Mouse (Mus musculus): Measurements from ENCODE around the gene Tubb2b.

Tubb2b gene

DNA sequence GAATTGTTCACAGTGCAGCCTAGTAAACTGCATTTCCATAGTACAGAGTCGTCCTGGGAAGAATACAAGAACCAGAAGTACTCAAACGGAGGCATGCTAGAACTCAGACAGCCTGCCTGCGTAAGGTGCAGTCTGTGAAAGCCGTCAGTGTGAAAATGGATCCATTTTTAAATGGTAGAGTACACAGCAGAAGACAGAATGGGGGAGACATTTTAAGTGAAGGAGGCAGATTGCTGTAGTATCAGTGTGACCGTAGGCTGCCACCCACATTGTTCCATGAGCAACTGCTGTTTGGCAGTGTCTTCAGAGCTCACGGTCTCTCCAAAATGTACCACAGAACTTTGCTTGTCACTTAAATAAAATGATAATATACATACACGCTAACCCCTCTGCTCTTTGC lies 4.0 kb upstream of the Tubb2b start:
- no peak for DNase-seq

DNA sequence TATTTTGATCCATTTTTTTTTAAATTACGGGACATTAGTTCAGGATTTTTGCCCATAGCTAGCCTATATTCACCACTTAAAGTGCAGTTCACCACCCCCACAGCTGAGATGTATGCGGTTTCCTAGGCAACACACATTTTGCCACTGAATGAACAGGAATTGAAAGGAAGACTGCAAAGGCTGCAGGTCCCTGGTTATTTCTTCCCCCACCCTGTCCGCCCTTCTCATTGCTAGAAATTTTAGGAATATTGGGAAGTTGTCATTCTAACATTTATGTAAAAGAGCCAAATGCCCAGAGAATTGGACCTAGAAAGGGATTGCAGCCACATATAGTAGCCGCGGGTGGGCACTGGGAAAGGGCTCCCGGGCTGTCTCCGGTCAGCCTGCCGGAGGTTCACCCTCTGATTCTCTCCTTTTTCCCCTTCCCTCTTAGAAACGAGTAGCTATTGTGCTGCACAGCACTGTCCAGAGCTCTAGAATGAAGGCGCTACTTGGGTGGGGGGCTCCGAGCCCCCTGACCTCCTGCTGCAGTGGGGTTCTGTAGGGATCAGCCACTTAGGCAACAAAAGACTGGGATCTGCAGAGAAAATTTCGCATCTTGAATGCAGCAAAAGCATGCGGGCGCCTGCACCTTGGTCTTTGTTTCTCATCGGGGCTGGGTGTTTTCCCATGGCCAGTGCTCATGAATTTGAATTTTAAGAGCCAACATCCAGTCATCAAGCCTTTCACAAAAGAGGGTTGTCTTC lies 3.2 kb upstream of the Tubb2b start:
- DNase-seq, result peak; percentile 40

DNA sequence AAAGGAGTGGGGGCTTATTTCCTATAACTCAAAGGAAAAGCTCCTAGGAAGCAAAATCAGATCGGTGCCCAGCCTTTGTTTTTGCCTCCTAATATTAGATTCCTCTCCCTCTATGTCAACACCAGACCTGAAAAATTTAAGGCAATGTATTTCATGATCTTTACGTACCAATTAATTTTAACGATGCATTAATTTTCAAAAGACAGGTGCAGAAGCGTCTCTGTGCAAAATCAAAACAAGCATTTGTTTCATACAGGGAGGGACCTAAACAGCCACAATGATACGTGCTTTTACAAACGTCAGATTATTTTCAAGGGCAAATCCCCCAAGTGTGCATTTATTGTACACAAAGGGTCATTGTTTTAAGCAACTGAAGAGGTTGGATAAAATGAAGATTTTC lies 2.6 kb upstream of the Tubb2b start:
- no peak for DNase-seq

DNA sequence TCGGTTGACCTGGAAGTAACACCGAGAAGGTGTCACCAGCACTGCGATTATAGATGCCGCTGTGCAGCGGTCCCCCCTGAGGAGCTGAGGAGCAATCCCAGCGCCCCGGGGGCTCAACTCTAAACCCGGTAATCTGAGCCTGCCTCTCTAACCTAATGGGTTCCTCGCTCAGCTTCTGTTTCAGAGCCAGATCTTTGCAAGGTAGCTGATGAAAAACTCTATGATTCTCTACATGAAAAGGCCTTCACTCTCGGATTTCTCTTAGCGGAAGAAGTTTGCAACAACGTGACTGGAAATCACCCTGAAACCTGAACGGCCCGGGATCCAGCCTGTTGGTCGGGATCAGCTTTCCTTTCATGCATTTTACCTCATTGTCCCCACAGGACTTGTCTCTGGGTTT lies 2.0 kb upstream of the Tubb2b start:
- DNase-seq, result no peak

DNA sequence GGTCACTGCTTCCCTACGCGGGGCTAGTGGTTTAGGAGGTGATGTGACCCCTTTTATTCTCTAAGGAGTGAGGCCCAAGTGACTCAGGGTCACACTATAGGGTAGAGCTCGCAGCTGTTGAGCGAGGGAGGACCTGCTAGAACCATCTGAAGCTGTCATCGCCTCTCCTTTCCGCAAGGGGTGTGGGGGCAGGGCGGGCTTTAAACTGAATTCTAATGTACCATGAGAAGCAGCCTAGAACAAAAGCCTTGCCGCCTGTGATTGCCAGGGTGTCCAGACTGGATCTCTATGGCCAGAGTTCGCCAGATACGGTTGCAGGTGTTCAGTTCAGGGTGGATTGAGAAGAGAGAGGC lies 1.4 kb upstream of the Tubb2b start:
- peak; percentile 85 for DNase-seq

DNA sequence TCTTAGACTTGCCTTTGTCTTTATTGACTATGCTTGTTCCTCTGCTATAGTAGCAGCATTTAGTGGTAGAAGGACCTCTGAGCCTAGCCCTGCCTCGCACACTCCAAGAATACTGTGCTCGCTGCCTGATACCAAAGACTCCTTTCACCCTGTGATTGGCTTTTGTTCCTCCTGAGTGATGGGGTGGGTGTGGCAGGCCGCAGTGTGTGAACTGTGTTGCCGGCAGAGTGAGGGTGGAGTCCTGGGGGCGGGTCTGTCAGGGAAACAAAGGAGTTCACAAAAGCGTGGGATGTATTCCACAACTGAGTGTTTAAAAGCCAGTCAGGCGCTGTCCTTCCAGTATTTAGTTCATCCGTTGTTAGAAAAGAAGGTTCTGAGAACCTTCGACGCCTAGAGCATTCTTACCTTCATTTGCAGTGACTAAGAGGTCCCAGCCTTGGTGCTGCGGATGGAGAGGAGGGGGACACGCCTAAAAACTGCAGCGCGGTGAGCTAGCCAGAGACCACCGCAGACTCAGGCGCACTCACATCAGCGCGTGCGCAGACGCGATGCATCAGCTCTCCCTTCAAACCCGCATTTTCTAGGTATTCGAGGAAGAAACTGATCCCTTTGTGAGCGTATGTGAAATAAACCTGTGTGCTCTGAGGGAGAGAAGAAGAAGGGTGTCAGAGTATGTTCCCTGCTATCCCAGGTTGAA lies 893 bp upstream of the Tubb2b start:
- DNase-seq, result peak; percentile 72

DNA sequence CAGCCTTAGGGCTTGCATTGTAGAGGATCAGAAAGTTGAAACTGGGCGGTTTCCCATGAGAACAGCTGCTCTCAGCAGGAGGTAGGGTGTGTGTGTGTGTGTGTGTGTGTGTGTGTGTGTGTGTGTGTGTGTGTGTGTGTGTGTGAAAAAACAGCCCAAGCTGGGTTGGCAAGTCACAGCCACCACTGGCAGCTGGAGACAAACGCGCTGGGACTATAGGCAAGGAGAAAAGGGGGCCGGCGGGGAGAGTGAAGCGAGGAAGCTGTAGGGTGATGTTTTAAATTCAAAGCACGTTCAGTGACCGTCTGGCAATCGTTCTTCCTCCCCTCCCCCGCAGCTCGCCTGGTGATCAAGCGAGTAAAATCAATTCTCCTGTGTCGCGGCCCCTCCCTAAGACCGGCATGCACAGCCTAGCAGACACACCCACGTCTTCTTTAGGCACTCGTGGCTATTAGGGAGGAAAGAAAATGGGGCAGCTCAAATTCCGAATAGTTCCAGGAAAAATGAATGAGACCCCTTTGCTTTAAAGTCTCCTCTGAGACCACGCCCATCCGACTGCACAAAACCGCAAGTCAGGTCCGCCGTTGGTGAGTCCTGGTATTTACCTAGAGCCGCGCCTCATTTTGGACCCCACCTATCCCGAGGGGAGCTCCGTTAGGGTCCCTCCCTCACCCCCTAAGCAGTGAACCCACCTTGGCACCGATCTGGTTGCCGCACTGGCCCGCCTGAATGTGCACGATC lies 611 bp downstream of the Tubb2b start:
- DNase-seq, result peak; percentile 74

DNA sequence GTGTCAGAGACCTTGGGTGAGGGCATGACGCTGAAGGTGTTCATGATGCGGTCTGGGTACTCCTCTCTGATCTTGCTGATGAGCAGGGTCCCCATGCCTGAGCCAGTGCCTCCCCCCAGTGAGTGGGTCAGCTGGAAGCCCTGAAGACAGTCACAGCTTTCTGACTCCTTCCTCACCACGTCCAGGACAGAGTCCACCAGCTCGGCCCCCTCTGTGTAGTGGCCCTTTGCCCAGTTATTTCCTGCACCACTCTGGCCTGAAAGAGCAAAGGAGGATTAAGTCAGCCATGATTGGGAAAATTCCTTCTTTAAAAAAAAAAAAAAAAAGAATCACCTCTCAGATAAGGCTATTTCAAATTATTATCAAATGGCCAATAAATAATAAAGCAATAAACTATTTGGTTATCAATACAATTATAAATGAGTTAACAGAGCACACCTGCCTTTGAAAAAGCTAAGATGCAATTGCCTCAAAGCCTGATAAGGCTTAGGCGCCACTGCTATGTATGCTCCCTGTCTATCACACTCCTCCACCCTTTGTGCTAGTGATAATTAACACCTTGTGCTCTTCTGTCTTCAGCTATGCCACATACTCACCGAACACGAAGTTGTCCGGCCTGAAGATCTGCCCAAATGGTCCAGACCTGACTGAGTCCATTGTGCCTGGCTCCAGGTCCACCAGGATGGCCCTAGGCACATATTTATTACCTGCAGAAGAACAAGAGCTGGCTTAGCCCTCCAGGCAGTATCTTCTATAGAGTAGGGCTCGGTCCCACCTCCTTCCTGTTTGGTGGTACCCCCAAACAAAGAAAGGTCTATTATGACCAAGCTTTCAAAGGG lies 1.8 kb downstream of the Tubb2b start:
- DNase-seq, result no peak

DNA sequence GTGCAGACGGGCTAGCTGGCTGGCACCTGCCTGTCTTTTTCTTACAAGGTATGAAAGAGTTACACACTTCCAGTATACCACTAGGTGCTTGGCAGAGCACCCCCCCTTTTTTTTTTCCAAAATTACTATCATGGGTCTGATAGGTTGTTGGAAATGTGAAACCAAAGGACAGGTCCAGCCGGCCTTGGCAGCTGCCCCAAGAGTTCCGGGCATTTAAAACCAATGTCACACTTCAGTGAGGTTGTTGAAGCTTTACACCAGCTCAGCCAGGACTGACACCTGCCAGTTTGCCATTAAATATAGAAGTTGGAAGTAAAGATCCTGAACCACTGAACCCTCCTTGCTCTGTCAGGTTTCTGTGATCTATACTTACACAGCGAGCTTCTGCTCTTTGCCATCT lies 4.6 kb downstream of the Tubb2b start:
- no peak for DNase-seq

DNA sequence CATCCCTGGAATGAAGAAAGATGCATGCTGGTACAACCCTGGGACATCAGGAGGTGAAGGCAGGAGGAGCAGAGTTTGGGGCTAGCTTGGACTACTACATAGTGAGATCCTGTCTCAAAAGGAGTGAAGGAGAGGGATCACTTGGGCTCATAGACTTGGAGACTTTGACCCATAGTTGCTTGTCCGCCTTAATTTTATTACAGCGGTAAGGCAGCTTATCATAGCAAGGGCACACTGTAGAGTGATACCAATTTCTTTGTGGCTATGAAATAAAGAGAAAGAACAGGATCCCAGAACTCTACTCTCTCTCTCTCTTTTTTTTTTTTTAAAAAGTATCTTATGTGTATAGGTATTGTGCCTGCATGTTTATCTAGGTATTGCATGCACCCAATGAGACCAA lies 9.7 kb downstream of the Tubb2b start:
- DNase-seq, result no peak

DNA sequence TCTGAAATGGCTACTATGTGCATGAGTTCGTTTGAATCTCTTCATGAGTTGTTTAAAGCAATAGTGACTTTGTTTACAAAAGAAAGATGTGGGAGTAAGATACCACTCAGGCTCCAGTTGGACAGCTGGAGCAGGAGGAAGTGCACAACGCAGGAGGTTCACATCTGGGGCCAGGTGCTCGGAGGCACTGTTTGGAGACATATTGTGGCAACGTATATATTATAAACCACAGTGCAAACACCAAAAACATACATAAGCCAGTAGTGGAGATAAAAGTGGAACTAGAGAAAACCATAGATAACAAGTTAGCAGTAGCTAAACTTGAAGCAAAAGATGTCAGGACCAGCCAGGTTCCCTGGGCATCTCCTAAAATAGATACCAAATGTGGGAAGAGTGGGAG lies 10.9 kb downstream of the Tubb2b start:
- no peak for DNase-seq

DNA sequence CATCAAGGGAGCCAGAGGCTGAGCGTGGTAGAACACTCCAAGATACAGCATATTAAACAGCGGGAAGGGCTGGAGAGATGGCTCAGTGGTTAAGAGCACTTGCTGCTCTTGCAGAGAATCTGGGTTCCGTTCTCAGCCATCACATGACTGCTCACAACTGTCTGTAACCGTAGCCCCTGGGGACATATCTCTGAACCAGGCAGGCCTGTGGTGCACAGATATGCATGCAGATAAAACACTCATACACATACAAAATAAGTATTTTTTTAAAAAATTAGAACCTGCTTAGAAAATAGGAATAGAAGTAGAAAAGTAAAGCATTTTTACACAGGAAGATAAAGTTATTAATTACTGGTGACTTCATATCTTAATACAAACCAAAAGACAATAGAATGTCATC lies 11.4 kb downstream of the Tubb2b start:
- DNase-seq, result no peak

DNA sequence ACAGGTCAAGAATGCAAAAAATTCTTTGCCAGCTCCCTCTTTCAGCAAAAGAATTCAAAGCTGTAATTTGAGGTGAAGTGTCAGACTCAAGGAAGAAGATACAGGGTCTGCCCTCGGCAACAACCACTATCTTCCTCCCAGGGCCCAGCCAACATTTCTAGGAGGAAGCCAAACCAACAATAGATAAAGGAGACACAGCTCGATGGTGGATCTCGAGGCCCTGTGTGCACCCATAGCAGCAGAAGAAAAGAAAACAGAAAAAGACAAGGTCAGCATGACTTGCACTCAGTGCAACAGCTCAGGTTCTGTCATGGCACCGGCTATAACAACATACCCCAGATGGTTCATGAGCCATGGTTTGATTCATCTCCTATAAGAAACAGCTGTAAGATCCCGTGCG lies 13.8 kb downstream of the Tubb2b start:
- no peak for DNase-seq

DNA sequence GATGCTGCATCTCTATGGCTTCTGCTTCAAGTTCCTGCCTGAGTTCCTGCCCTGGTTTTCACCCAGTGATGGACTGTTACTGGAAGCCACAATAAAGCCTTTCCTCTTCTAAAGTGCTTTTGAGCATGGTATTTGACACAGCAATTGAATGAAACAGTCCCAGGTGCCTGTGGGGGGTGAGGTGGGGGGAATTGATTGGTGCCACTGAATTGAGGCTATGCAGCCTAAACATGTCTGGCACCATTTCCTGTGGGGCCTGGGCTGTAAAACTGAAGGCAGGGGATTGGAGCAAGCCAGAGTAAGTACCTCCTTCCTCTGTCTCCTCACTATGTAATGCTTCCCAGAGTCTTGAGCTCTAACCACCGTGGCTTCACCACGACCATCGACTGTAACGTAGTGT lies 15.6 kb downstream of the Tubb2b start:
- DNase-seq, result no peak

DNA sequence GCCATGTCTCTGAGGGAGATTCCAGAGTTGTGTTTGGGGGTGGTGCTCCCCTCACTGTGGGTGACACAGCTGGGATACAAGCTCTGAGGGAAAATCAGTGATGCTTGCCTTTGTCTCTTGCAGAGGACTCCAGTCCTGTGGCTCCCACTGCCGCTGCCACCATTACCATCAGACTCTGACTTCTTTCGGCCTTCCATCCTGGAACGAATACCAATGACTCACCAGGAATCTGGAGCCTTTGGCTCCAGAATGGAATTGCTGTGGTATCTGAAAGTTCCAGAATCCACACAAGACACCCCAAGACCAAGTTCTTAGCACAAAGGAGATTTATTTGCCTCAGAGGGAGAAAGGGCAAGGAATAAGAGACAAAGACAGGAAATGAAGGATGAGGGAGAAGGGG lies 17.2 kb downstream of the Tubb2b start:
- no peak for DNase-seq

DNA sequence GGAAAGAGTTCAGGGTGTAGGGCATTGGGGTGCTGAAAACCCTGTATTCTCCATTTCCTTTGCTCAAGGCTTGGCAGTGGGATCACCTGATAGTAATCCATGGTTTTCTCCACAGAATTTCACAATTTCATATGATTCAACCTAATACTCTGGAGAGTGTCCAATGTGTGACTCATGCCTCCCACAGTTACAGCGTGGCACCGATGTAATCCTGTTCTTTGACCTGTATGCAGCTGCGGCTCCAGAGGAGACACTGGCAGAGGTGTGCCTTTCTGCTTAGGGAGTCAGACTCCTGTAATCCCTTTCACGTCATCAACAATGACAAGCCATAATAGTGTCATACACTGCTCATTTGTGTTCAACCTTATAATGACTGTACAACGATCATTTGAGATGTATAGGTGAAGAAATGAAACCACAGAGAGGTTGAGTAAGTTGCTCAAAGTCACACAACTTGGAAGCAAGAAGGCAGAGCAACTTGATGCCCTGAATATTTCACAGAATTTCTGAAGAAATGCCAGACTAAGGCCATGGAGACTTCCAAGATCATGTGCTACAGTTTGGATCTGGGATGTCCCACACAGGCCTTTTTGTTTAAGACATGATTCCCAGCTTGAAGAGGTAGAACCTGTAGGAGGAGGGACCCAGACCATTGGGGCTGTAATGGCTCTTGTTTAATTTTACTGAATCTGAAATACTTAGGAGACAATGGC lies 17.7 kb downstream of the Tubb2b start:
- DNase-seq, result no peak

DNA sequence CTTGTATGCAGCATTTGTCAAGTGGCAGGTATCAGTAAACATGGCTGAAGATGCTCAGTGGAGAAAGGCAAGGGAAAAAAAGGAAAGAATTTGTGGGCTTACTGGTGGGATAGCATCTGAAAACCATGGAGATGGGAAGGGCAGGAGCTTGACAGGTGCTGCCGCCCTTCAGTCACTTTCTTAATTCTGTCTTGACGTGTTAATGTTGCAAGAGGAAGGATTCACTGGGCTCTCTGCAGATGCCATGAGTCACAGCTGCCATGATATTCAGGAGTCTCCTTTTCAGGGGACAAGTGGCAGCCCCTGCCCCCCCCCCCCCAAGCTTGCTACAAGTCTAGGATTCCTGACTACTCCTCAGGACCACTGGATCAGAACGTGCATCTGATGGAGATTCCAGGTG lies 18.4 kb downstream of the Tubb2b start:
- no peak for DNase-seq

DNA sequence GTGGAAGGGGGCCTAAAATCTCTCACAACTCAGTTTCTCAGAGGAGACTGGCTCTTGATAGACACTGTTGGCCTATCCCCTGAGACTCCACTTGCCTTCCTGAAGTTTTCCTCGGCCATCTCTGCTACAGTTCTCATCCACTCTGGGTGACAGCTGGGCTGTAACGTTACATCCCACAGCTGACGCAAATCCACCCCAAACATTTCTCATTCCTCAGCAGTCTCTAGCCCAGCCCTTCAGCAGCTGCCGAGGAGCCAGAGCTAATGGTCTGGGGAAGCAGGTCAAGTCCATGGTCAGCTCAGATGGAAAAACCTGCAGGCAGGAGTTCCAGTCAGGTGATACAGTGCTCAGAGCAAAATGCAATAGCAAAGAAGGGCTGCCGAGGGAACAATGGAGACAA lies 19.2 kb downstream of the Tubb2b start:
- DNase-seq, result no peak

DNA sequence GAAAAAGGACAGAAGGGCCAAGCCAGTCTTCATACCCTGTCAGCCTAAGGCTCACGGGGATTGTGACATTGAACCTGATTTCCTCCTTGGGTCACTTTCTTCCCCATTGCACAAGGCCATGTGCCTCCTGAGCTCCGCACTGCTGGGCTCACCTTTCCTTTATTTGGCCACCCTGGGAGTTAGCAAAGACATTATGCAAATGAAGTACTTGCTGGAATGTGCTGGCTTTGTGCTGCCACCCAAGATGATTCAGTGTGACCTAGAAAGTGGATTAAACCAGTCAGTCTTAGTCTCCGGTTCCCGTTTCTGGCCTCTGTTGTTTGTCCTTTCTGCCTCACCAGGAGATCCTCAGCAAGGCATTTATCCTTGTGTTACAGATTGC lies 20.6 kb downstream of the Tubb2b start:
- no peak for DNase-seq

DNA sequence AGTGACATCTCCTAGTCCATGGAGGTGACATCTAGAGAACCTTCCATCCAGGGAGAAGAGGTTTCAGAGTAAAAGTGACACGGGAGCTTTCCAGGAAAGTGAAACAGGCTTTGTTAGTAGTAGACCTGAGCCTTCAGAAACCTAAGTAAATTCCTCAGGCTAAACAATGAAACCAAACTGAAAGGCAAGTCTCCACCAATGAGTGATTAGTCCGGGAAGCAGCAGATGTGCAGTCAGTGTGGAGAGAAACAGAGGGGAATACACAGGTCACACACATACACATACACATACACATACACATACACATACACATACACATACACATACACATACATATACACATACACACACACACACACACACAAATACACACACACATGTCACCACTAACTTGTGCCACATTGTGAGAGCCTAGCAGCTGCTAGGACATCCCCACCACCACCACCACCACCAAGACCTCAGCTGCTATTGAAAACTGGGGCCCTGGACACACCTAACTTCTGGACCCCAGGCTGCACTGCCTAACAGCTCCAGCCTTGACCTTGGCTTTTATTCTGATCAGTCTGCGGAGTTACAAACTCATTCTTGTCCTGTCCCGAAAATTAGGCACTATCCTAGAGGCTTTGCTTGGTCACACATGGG lies 21.1 kb downstream of the Tubb2b start:
- no peak for DNase-seq

DNA sequence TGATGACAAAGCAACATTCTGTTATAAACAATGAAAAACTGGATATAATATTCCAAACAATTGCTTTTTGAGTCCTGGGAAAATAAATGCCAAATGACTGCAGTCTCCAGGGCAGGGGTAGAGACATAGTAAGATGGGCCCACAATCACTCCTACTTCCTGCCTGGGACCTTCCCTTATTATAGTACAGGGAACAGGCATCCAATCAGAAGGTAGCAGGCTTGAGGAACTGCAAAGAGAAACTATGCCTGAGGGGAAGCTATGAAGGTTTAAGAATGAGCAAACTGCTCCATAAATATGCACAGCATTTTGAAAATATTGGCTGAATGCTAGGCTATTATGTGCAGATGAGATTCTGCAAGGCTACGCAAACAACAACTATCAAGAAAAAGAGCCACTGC lies 23.3 kb downstream of the Tubb2b start:
- DNase-seq, result no peak

DNA sequence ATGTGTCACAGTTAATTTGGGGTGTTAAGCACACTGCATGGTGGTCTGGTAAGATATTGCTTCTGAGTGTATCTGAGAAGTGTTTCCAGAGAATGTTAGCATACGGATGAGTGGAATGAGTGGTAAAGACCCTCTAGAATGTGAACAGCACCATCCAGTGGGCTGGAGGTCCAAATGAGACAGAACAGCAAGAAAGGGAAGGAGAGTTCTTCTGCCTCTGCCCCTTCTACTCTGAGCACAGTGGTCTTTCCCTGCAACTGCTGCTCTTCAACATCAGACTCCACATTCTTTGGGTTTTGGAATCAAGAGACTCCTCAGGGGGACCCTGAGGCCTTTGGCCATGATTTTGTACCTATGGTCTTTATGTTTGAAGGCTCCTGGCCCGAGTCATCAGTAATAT lies 24.0 kb downstream of the Tubb2b start:
- DNase-seq, result no peak
